Mouse (Mus musculus): Measurements from ENCODE around the gene Dync1i2. TPM values are rescaled to one million over a fixed set of nuclear protein-coding genes. Genes with fewer than 3 reads are reported as not detected.

Dync1i2 gene
- polyA plus RNA-seq (2015; fragmentation: Nextera tagmentation; extraction: Ambion mirVana) = 55.6 and 64.1 TPM in 2 replicates

GRCm38 (mm10) chr2:71211591-71212359 lies at the start of gene Dync1i2:
TSS of gene Dync1i2 (plus strand) at chr2:71211706.
- peak; percentile 100 for ATAC-seq (replicated peaks; ENCODE audit: extremely low read depth, insufficient read depth, low FRiP score)

GRCm38 (mm10) chr2:71162831-71163621 lies 48.5 kb upstream of the Dync1i2 start:
- Histone ChIP-seq H3K4me3 (ENCODE audit: low read length) (no peak overlapping the region), H3K4me1 (ENCODE audit: control insufficient read depth, insufficient read depth, low read length) (no peaks in the 10 kb centered on the region), H3K4me2 (ENCODE audit: low read depth, low read length) (no peak overlapping the region), H3K27me3 (ENCODE audit: control insufficient read depth, insufficient read depth, low read length) (no peaks in the 10 kb centered on the region), H3K36me3 (ENCODE audit: control insufficient read depth, insufficient read depth) (no peaks in the 10 kb centered on the region), H3K27ac (ENCODE audit: low read length) (no peak overlapping the region), H3K9me3 (replicated peaks; ENCODE audit: control insufficient read depth, low read length) (no peaks in the 10 kb centered on the region), H3K9ac (ENCODE audit: low read length) (no peak overlapping the region)
- WGBS = 72% methylated on average over 25 of the region's 25 CpGs
- no peak for ATAC-seq (replicated peaks; ENCODE audit: extremely low read depth, insufficient read depth, low FRiP score)

More at GRCm38 (mm10) chr2:71211591-71212359, at the start of gene Dync1i2:
- H3K4me2 ChIP-seq (ENCODE audit: low read depth, low read length) = peak within 1 kb of the TSS; percentile 78
- no peaks in the 10 kb centered on the region for H3K27me3 ChIP-seq (ENCODE audit: control insufficient read depth, insufficient read depth, low read length)
- under 1% methylated on average over 57 of the region's 57 CpGs for WGBS
- H3K36me3 ChIP-seq (ENCODE audit: control insufficient read depth, insufficient read depth) = peaks cover 5% of the 10 kb centered on the region; the same call in 1 of the 2 replicates
- peak within 1 kb of the TSS; percentile 98 for H3K4me3 ChIP-seq (ENCODE audit: low read length)
- H3K4me1 ChIP-seq (ENCODE audit: control insufficient read depth, insufficient read depth, low read length) = peaks cover 3% of the 10 kb centered on the region; the same call in 1 of the 2 replicates
- peak within 1 kb of the TSS; percentile 99 for H3K9ac ChIP-seq (ENCODE audit: low read length)
- H3K9me3 ChIP-seq (replicated peaks; ENCODE audit: control insufficient read depth, low read length) = no peaks in the 10 kb centered on the region
- peak within 1 kb of the TSS; percentile 84 for H3K27ac ChIP-seq (ENCODE audit: low read length)

- Histone ChIP-seq H3K27me3 (ENCODE audit: control insufficient read depth, insufficient read depth, low read length) (no peaks in the 10 kb centered on the region), H3K27ac (ENCODE audit: low read length) (no peak overlapping the region), H3K4me3 (ENCODE audit: low read length) (no peak overlapping the region), H3K36me3 (ENCODE audit: control insufficient read depth, insufficient read depth) (no peaks in the 10 kb centered on the region), H3K4me1 (ENCODE audit: control insufficient read depth, insufficient read depth, low read length) (no peaks in the 10 kb centered on the region), H3K4me2 (ENCODE audit: low read depth, low read length) (no peak overlapping the region), H3K9me3 (replicated peaks; ENCODE audit: control insufficient read depth, low read length) (no peaks in the 10 kb centered on the region), H3K9ac (ENCODE audit: low read length) (no peak overlapping the region)
- ATAC-seq (replicated peaks; ENCODE audit: extremely low read depth, insufficient read depth, low FRiP score) = no peak
- WGBS = 69% methylated on average over 4 of the region's 4 CpGs
Measured at GRCm38 (mm10) chr2:71167211-71167610, 44.3 kb upstream of the Dync1i2 start.

- no peak for ATAC-seq (replicated peaks; ENCODE audit: extremely low read depth, insufficient read depth, low FRiP score)
- H3K27ac ChIP-seq (ENCODE audit: low read length) = no peak overlapping the region
- no peaks in the 10 kb centered on the region for H3K9me3 ChIP-seq (replicated peaks; ENCODE audit: control insufficient read depth, low read length)
- H3K4me2 ChIP-seq (ENCODE audit: low read depth, low read length) = no peak overlapping the region
- 53% methylated on average over 10 of the region's 10 CpGs for WGBS
- no peaks in the 10 kb centered on the region for H3K36me3 ChIP-seq (ENCODE audit: control insufficient read depth, insufficient read depth)
- H3K27me3 ChIP-seq (ENCODE audit: control insufficient read depth, insufficient read depth, low read length) = no peaks in the 10 kb centered on the region
- H3K4me1 ChIP-seq (ENCODE audit: control insufficient read depth, insufficient read depth, low read length) = no peaks in the 10 kb centered on the region
- H3K4me3 ChIP-seq (ENCODE audit: low read length) = no peak overlapping the region
- no peak overlapping the region for H3K9ac ChIP-seq (ENCODE audit: low read length)
Measured at GRCm38 (mm10) chr2:71168461-71169021, 43.0 kb upstream of the Dync1i2 start.

- no peak overlapping the region for H3K4me3 ChIP-seq (ENCODE audit: low read length)
- no peak for ATAC-seq (replicated peaks; ENCODE audit: extremely low read depth, insufficient read depth, low FRiP score)
- no peak overlapping the region for H3K4me2 ChIP-seq (ENCODE audit: low read depth, low read length)
- H3K27ac ChIP-seq (ENCODE audit: low read length) = no peak overlapping the region
- H3K4me1 ChIP-seq (ENCODE audit: control insufficient read depth, insufficient read depth, low read length) = no peaks in the 10 kb centered on the region
- no peaks in the 10 kb centered on the region for H3K27me3 ChIP-seq (ENCODE audit: control insufficient read depth, insufficient read depth, low read length)
- H3K9me3 ChIP-seq (replicated peaks; ENCODE audit: control insufficient read depth, low read length) = no peaks in the 10 kb centered on the region
- no peaks in the 10 kb centered on the region for H3K36me3 ChIP-seq (ENCODE audit: control insufficient read depth, insufficient read depth)
- WGBS = 68% methylated on average over 3 of the region's 3 CpGs
- no peak overlapping the region for H3K9ac ChIP-seq (ENCODE audit: low read length)
Measured at GRCm38 (mm10) chr2:71173031-71173430, 38.5 kb upstream of the Dync1i2 start.

GRCm38 (mm10) chr2:71176329-71177249 lies 34.9 kb upstream of the Dync1i2 start:
- H3K9ac ChIP-seq (ENCODE audit: low read length) = no peak overlapping the region
- no peak overlapping the region for H3K27ac ChIP-seq (ENCODE audit: low read length)
- no peak overlapping the region for H3K4me3 ChIP-seq (ENCODE audit: low read length)
- 52% methylated on average over 9 of the region's 9 CpGs for WGBS
- ATAC-seq (replicated peaks; ENCODE audit: extremely low read depth, insufficient read depth, low FRiP score) = no peak
- no peaks in the 10 kb centered on the region for H3K27me3 ChIP-seq (ENCODE audit: control insufficient read depth, insufficient read depth, low read length)
- peaks cover 4% of the 10 kb centered on the region for H3K9me3 ChIP-seq (replicated peaks; ENCODE audit: control insufficient read depth, low read length)
- H3K36me3 ChIP-seq (ENCODE audit: control insufficient read depth, insufficient read depth) = no peaks in the 10 kb centered on the region
- H3K4me1 ChIP-seq (ENCODE audit: control insufficient read depth, insufficient read depth, low read length) = no peaks in the 10 kb centered on the region
- H3K4me2 ChIP-seq (ENCODE audit: low read depth, low read length) = no peak overlapping the region

- Histone ChIP-seq H3K9ac (ENCODE audit: low read length) (no peak overlapping the region), H3K27ac (ENCODE audit: low read length) (no peak overlapping the region), H3K27me3 (ENCODE audit: control insufficient read depth, insufficient read depth, low read length) (no peaks in the 10 kb centered on the region), H3K36me3 (ENCODE audit: control insufficient read depth, insufficient read depth) (no peaks in the 10 kb centered on the region), H3K4me1 (ENCODE audit: control insufficient read depth, insufficient read depth, low read length) (no peaks in the 10 kb centered on the region), H3K4me3 (ENCODE audit: low read length) (no peak overlapping the region), H3K9me3 (replicated peaks; ENCODE audit: control insufficient read depth, low read length) (peaks cover 4% of the 10 kb centered on the region), H3K4me2 (ENCODE audit: low read depth, low read length) (no peak overlapping the region)
- 47% methylated on average over 1 of the region's 1 CpGs for WGBS
- ATAC-seq (replicated peaks; ENCODE audit: extremely low read depth, insufficient read depth, low FRiP score) = no peak
Measured at GRCm38 (mm10) chr2:71177250-71177615, 34.3 kb upstream of the Dync1i2 start.

- Histone ChIP-seq H3K9me3 (replicated peaks; ENCODE audit: control insufficient read depth, low read length) (peaks cover 4% of the 10 kb centered on the region), H3K27ac (ENCODE audit: low read length) (no peak overlapping the region), H3K4me2 (ENCODE audit: low read depth, low read length) (no peak overlapping the region), H3K36me3 (ENCODE audit: control insufficient read depth, insufficient read depth) (no peaks in the 10 kb centered on the region), H3K4me3 (ENCODE audit: low read length) (no peak overlapping the region), H3K27me3 (ENCODE audit: control insufficient read depth, insufficient read depth, low read length) (no peaks in the 10 kb centered on the region), H3K9ac (ENCODE audit: low read length) (no peak overlapping the region), H3K4me1 (ENCODE audit: control insufficient read depth, insufficient read depth, low read length) (no peaks in the 10 kb centered on the region)
- WGBS = 97% methylated on average over 1 of the region's 1 CpGs
- ATAC-seq (replicated peaks; ENCODE audit: extremely low read depth, insufficient read depth, low FRiP score) = no peak
Measured at GRCm38 (mm10) chr2:71177760-71178159, 33.7 kb upstream of the Dync1i2 start.
